Mouse (Mus musculus): ENCODE results near the gene Cst8. TPM values are rescaled to one million over a fixed set of nuclear protein-coding genes. Genes with fewer than 3 reads are reported as not detected.
A peak's percentile ranks its signal among the peaks of the same experiment; 100 is the strongest.
"Not testable (repeated sequence)": the region's sequence is repeated elsewhere in the genome, so short reads cannot be mapped to it uniquely, and the experiment has no call there.

Cst8 gene
- not detected for total RNA-seq (2021)
- long read RNA-seq, experiment 1: 0 reads
- long read RNA-seq, experiment 2: 0 reads

- no peak for DNase-seq (ENCODE audit: low spot score in 2 of 2)
These were observed at the start of gene Cst8 for GRCm38 (mm10) chr2:148798485-148798884. TSS of gene Cst8 (plus strand) at chr2:148798785.

GRCm38 (mm10) chr2:148750058-148750457, 48.5 kb upstream of the Cst8 start, which contains the start of gene Cstl1:
TSS of gene Cstl1 (plus strand) at chr2:148750358.
- DNase-seq (ENCODE audit: low spot score in 2 of 2): no peak

DNA sequence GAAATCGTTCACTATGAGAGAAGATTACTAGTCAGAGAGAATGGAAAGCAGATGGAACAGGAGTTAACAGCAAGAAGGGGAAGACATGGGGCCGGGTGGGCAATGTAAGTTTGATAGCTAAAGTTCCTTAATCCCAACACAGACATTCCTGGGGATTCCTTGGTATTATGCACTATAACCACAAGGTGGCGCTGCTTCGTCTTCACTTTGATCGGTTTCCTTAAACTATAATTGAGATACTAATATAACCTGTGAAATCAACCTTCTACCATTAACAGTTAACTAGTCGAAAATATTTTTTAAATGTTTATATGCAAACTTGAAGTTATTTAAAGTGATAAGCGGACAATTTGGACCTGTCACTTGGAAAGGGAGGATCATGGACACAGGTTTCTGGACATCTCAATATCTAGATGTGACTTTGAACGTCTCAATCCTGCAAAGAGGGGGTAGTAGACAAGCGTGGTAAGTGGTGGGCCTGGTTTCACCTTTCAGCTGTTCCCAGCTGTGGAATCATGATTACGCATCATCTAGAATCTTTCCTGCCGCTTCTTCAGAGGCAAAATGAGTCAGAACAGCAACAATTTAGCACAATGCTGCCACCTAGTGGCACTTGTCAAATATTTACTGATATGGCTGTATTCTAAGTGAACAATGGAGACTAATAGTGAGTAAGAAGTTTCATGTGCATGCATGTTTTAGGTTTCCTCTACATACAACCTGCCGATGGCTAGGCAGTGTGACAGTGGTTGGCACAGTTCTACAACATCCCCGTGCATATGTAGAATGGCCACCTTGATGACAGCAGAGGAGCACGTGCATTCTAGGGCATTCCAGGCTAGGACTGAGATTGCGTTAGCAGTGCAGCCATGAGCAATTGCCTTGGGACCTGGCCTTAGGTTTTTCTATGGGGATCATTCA, 46.4 kb upstream of the Cst8 start:
- peak; percentile 77 to 78 for DNase-seq (ENCODE audit: low spot score in 2 of 2)

DNA sequence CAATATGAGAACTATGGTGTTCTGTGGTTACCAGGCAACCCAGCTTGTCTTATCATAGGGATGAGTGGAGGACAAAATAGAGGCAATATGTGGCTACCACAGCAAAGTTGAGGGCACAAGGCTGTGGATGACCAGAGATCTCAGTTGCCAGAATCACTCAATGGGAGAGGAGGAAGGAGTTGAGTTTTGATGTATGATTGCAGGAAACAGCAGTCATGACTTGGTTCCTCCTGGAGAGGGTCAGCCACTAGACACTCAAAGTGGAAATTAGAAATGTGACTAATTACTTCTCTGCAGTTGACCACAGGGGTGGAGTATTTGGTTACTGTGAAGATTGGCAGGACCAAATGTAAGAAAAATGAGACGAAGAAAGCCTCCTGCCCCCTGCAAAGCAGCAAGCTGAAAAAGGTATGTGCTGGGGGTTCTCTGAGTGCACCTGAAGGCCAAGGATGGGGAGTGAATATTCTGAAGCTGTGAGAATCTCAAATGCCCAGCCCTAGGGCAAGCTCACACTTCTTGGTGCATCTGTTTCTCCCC, 44.2 kb upstream of the Cst8 start:
- no peak for DNase-seq (ENCODE audit: low spot score in 2 of 2)

DNA sequence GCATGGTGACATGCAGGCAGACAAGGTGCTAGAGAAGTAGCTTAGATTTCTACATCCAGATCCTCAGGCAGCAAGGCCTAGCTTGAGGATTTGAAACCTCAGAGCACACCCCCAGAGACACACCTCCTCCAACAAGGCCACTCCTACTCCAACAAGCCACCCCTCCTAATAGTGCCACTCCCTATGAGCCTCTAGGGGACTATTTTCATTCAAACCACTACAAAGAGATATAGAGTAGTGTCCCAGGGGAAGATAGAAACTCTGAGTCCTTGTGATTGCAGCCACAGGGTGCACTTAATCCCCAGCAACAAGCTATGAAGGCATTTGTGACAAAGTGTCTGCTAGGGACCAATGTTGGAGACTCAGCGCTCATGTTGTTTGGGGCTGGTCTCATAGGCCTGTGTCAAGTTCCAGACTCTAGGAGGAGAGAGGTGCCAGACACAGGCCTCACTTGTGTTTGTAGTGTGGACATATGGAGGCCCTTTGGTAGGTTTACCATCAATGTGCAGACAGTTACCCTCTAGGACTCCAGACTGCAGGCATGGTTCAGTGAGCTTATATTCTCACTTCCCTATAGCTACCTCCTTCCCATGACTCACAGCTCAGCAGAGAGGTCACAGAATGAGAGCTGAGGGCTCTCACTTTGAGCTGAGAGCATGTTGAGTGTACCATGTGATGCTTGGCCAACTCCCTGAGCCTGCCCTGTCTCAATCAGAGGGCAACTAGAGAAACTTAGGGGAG, 34.8 kb upstream of the Cst8 start:
- no peak for DNase-seq (ENCODE audit: low spot score in 2 of 2)

- DNase-seq (ENCODE audit: low spot score in 2 of 2): not testable (repeated sequence)
These were observed 27.2 kb upstream of the Cst8 start, which contains the start of gene Cst11 for GRCm38 (mm10) chr2:148771397-148771796. TSS of gene Cst11 (minus strand) at chr2:148771497.

- no peak for DNase-seq (ENCODE audit: low spot score in 2 of 2)
These were observed 16.9 kb upstream of the Cst8 start, which contains the start of gene 8030411F24Rik for GRCm38 (mm10) chr2:148781709-148782108. TSS of gene 8030411F24Rik (plus strand) at chr2:148782009.

DNA sequence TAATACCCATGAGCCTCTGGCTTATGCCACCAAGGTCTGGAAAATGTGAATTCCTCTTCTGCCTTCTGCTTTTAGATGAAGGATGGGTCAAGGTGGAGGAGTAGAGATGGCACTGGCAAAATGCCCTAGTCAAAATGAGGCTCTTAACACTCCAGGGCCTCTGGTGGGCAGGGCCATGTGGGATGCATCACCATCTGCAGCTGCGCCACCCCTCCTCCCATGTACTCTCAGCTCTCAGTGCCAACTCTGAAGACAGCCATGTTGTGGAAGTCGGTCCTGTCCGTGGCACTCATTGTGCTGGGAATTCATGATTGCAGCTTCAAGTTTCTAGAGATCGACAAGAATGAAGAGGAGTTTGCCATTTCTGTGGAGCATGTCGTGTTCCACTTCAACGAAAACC, 9.4 kb upstream of the Cst8 start, which contains the start of gene Cst12:
Gene Cst12, plus strand, starts transcription at position 220 of the 400 bp plus-strand sequence.
- DNase-seq (ENCODE audit: low spot score in 2 of 2): peak in 1 of 2 experiments; percentile 2

- DNase-seq (ENCODE audit: low spot score in 2 of 2): no peak
These were observed 2.9 kb downstream of the Cst8 start for GRCm38 (mm10) chr2:148801491-148801921.

DNA sequence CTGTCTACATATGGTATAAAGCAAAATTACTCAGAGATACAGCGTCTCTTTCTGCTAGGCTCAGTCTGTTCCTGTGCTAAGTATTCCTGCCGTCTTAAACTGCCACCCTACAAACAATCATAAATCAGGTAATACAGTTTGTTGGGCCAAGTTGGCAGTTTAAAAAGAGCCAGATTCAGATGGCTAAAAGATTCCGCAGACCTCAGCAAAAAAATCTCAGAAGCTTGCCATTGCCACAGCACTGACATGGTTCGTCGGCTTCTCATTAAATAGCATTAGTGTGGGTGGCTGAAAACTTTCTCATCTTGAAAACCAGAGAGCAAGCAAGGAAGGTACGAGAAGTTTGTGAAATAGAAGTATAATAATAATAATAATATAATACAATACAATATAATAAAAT, 8.1 kb downstream of the Cst8 start:
- no peak for DNase-seq (ENCODE audit: low spot score in 2 of 2)

- DNase-seq (ENCODE audit: low spot score in 2 of 2): no peak
These were observed 21.3 kb downstream of the Cst8 start, which contains the start of gene Cst13 for GRCm38 (mm10) chr2:148819909-148820308. TSS of gene Cst13 (plus strand) at chr2:148820081.

DNA sequence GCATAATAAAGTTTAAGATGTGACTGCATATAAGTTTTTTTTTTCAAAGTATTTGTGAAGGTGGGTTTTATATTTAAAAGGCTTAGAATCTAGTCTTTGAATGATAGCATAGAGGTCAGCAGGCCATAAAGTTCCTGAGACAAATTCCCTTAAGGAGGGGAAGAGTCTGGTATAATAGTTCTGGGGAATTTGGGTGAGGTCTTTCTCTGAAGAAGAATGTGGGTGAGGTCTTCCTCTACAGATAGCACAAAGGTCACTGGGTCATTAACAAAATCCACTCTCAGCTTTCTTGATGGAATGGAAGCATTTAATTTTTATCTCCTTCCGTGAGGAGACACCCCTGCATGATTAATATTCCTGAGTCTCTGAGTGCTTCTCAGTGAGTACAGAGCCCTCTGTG, 27.4 kb downstream of the Cst8 start:
- no peak for DNase-seq (ENCODE audit: low spot score in 2 of 2)

- no peak for DNase-seq (ENCODE audit: low spot score in 2 of 2)
These were observed 36.3 kb downstream of the Cst8 start, which contains the start of gene Cst9 for GRCm38 (mm10) chr2:148834912-148835311. TSS of gene Cst9 (plus strand) at chr2:148835147.

GRCm38 (mm10) chr2:148838075-148838777, 39.6 kb downstream of the Cst8 start:
- no peak for DNase-seq (ENCODE audit: low spot score in 2 of 2)

DNA sequence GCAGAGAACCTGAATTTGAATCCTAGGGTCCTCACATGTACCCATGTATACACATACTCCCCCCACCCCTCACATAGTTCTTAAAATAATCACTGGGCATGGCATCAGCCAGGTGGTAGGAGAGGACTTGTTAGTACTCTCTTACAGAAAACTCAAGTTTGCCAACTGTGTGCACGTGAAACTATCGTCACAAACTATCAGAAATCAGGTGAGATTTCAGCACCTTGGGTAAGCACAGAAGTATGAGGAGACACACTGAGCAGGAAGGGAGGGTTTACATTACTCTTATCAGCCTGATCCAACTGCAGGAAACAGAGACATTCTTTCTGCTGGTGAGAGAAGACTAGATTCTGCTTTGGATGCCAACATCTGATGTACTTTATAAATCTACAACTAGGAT, 40.6 kb downstream of the Cst8 start:
- no peak for DNase-seq (ENCODE audit: low spot score in 2 of 2)

- peak; percentile 82 to 83 for DNase-seq (ENCODE audit: low spot score in 2 of 2)
These were observed 52.7 kb downstream of the Cst8 start for GRCm38 (mm10) chr2:148851116-148851906.

Data from left cerebral cortex, adult 18-20 months (tissue).